Mouse (Mus musculus) midbrain, postnatal 0 days (tissue): Measurements from ENCODE around the gene Olfr806. TPM values are rescaled to one million over a fixed set of nuclear protein-coding genes. Genes with fewer than 3 reads are reported as not detected.

Experiments used
- ATAC-seq: fragments of 200-750 bp; cut with Nextera tagmentation; 2 replicates; pipeline ENCODE4 v1.8.0; 2017; ENCODE audit warnings: moderate number of reproducible peaks, mild to moderate bottlenecking, moderate TSS enrichment, moderate library complexity; ENCODE audit not compliant: low FRiP score
- DNase-seq: peaks from one replicate; pipeline ENCODE4 v3.0.0-alpha.2; 2015; ENCODE audit warnings: low spot score
- H3K27ac ChIP-seq: fragments of 300-500 bp; sonication (generic); 2 replicates; pipeline ENCODE4 v1.5.1; 2014; ENCODE audit warnings: low read depth, mild to moderate bottlenecking, low read length, mixed read lengths
- H3K27me3 ChIP-seq: fragments of 300-500 bp; sonication (generic); 2 replicates; pipeline ENCODE4 v1.6.1; 2014; ENCODE audit warnings: low read length, control low read depth, mixed read lengths; ENCODE audit not compliant: insufficient read depth
- H3K36me3 ChIP-seq: fragments of 300-500 bp; sonication (generic); 2 replicates; pipeline ENCODE4 v1.6.1; 2014; ENCODE audit warnings: low read length, control low read depth, mixed read lengths; ENCODE audit not compliant: insufficient read depth
- H3K4me1 ChIP-seq: fragments of 300-500 bp; sonication (generic); 2 replicates; pipeline ENCODE4 v1.6.1; 2014; ENCODE audit warnings: mild to moderate bottlenecking, control low read depth, antibody characterized with exemption, low read length, mixed read lengths; ENCODE audit not compliant: insufficient read depth
- H3K4me2 ChIP-seq: fragments of 300-500 bp; sonication (generic); 2 replicates; pipeline ENCODE4 v1.6.1; 2014; ENCODE audit warnings: low read depth, mild to moderate bottlenecking, low read length, mixed read lengths; ENCODE audit not compliant: poor library complexity, severe bottlenecking
- H3K4me3 ChIP-seq: fragments of 300-500 bp; sonication (generic); 2 replicates; pipeline ENCODE4 v1.5.1; 2014; ENCODE audit warnings: low read depth, mild to moderate bottlenecking, low read length, moderate library complexity
- H3K9ac ChIP-seq: fragments of 300-500 bp; sonication (generic); replicated peaks from 2 replicates; pipeline ENCODE4 v1.6.1; 2014; ENCODE audit warnings: mild to moderate bottlenecking, low read length, moderate library complexity, mixed read lengths; ENCODE audit not compliant: poor library complexity, severe bottlenecking
- H3K9me3 ChIP-seq: fragments of 300-500 bp; sonication (generic); 2 replicates; pipeline ENCODE4 v1.6.1; 2016; ENCODE audit warnings: low read length, control low read depth
- CTCF ChIP-seq: IDR thresholded peaks from 2 replicates; pipeline ENCODE4 v1.5.1; 2016; ENCODE audit warnings: antibody characterized with exemption, mild to moderate bottlenecking
- WGBS: fragments of 180-500 bp; shearing (Covaris S2); extraction: QIAGEN DNeasy Blood & Tissue Kit; methylation state at CpG from one replicate; pipeline ENCODE4 v1.1.7; 2014; 5-methylcytosine and 5-hydroxymethylcytosine counted together
- polyA plus RNA-seq: library from polyadenylated mRNA; unstranded; fragments of >200 nt; fragmentation: Nextera tagmentation; extraction: Ambion mirVana; gene quantifications from 2 replicates; pipeline ENCODE4 v1.2.1, GENCODE M21; 2015
- total RNA-seq: library from RNA; depleted of rRNA; stranded (reverse); fragments of >200 nt; gene quantifications from 2 replicates; pipeline ENCODE4 v1.2.3, GENCODE M21; 2014; rRNA removed

Olfr806 gene
- not detected in 2 replicates for total RNA-seq
- polyA plus RNA-seq, result not detected in 2 replicates

DNA sequence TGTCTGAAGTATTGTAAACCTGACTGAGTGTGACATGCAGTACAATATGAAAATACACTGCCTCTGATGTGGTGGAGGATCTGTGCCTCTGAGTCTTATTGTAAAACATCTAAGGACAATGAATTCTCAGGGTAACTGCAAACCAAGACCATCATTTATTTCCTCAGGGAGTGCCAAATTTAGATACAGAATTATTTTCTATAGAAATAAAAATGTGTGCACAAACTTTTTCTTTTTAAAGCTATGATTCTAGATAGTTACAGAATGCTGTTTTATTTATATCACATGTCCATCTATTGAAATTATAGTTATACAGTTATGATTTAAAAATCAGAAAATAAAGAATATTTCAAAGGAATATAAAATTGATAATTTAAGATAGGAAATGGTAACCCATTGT lies at the start of gene Olfr806:
Gene Olfr806 (minus strand): TSS at position 101 of the 400 bp plus-strand sequence.
- Histone ChIP-seq H3K36me3 (no peaks in the 10 kb centered on the region), H3K27me3 (no peaks in the 10 kb centered on the region), H3K27ac (no peak within 1 kb of the TSS), H3K4me3 (no peak within 1 kb of the TSS), H3K4me1 (no peaks in the 10 kb centered on the region), H3K9ac (no peak within 1 kb of the TSS), H3K4me2 (no peak within 1 kb of the TSS), H3K9me3 (no peaks in the 10 kb centered on the region)
- DNase-seq, result no peak
- no peak for ATAC-seq
- no peak for TF ChIP-seq CTCF

DNA sequence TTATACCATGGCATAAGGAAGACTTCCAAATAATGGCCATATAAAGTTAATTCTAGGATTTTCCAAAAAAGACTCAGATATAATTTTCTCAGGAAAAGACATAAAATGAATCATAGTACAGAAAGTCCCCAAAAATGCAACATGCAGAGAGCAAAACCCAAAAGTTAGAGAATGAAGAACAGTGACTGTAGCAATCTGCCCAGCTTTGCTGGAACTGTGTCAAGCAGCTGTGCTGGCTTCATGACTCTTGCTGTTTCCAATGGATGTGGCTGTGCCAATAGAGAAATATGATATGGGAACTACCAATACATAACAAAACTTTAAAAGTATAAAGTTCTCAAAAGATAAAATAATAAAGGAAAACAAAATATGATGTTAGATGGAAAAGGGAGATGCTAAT lies 36.4 kb upstream of the Olfr806 start:
- Histone ChIP-seq H3K4me1 (no peaks in the 10 kb centered on the region), H3K36me3 (no peaks in the 10 kb centered on the region), H3K4me3 (no peak overlapping the region), H3K27ac (no peak overlapping the region), H3K27me3 (no peaks in the 10 kb centered on the region), H3K4me2 (no peak overlapping the region), H3K9ac (no peak overlapping the region), H3K9me3 (no peaks in the 10 kb centered on the region)
- TF ChIP-seq CTCF, result no peak
- no peak for ATAC-seq
- no peak for DNase-seq

DNA sequence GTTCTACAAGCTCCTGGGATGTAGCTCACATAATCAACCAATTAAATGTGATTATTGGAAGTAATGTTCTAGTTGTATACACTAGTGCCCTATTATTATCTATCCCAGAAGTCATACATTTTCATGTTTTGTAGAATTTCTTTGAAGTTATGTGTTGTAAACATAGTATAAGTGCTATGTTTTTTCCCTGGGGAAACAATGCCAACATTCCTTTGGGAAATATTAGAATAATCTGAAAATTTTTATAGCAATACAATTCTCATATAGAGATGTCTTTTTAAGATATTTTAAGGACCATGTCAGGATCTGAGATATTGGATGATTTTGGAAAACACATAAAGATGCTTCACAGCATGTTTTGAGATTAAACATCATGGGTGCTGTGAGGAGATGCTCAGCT lies 32.6 kb upstream of the Olfr806 start, which contains the start of gene Olfr809:
Gene Olfr809 (plus strand): TSS at position 301 of the 400 bp plus-strand sequence.
- TF ChIP-seq CTCF, result no peak
- Histone ChIP-seq H3K4me3 (no peak within 1 kb of the TSS), H3K4me2 (no peak within 1 kb of the TSS), H3K36me3 (no peaks in the 10 kb centered on the region), H3K9ac (no peak within 1 kb of the TSS), H3K27me3 (no peaks in the 10 kb centered on the region), H3K9me3 (no peaks in the 10 kb centered on the region), H3K4me1 (no peaks in the 10 kb centered on the region), H3K27ac (no peak within 1 kb of the TSS)
- no peak for ATAC-seq
- DNase-seq, result no peak

DNA sequence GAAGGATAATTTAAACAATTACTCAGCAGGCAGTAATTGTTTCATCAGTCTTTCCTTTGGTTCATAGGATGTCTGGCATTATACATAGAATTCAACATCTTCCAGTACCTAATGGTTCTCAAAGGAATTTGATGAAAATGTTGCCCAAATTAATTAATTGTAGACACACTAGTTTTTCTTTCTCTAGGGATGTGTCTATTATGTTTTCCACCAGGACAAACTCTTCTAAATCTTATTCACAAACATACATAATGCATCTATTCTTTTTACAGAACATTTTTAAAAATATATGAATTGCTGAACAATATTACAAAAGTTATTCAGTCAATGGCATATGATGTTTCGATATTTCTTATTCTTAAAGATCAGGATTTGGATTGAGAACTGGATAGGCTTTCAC lies 23.5 kb upstream of the Olfr806 start, which contains the start of gene Olfr808:
Gene Olfr808 (plus strand): TSS at position 301 of the 400 bp plus-strand sequence.
- no peak for ATAC-seq
- H3K27ac ChIP-seq, result no peak within 1 kb of the TSS
- H3K4me2 ChIP-seq, result no peak within 1 kb of the TSS
- no peak within 1 kb of the TSS for H3K9ac ChIP-seq
- H3K4me3 ChIP-seq, result no peak within 1 kb of the TSS
- no peaks in the 10 kb centered on the region for H3K27me3 ChIP-seq
- H3K36me3 ChIP-seq, result no peaks in the 10 kb centered on the region
- TF ChIP-seq CTCF, result no peak
- no peak for DNase-seq
- H3K9me3 ChIP-seq, result no peaks in the 10 kb centered on the region
- 93% methylated on average over 1 of the region's 1 CpGs for WGBS
- no peaks in the 10 kb centered on the region for H3K4me1 ChIP-seq

DNA sequence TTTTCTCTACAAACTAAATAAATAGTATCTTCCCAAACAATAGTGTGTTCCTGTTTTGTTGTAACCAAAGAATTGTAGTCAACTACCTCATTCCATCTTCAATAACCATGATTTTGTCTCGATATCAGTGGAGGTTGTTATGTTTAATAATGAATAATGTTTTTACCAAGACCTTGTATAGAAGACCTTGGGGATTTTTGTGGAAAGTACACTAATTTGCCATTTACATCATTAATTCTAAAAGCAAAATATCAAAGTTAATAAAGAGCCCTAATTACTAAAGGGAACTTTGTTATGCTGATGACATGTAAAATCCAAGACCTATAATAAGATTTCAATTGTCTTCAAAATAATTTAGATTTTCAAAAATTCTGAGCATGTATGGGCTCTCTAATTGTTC lies 16.0 kb upstream of the Olfr806 start, which contains the start of gene Olfr807:
Gene Olfr807 (minus strand): TSS at position 101 of the 400 bp plus-strand sequence.
- Histone ChIP-seq H3K4me2 (no peak within 1 kb of the TSS), H3K27me3 (no peaks in the 10 kb centered on the region), H3K4me1 (no peaks in the 10 kb centered on the region), H3K4me3 (no peak within 1 kb of the TSS), H3K36me3 (no peaks in the 10 kb centered on the region), H3K9ac (no peak within 1 kb of the TSS), H3K27ac (no peak within 1 kb of the TSS), H3K9me3 (no peaks in the 10 kb centered on the region)
- no peak for TF ChIP-seq CTCF
- WGBS, result 88% methylated on average over 1 of the region's 1 CpGs
- DNase-seq, result no peak
- no peak for ATAC-seq

DNA sequence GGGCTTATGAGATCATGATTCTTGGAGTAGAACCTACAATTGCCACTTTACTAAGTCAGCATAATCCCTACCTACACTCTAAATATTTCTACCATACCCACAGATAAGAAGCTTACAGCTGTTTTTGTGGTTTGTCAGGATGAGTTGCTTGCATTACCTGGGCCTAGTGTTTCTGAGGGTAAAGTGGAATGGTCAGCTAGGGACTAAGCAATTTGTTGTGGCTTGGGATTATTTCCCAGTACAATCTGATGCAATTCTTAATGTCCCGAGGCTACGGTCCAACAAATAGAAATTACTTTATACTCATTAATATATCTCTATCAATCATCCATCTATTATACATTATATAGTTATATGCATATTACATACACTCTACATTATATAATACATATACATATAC lies 12.4 kb downstream of the Olfr806 start, which contains the start of gene Olfr805:
Gene Olfr805 (minus strand): TSS at position 101 of the 400 bp plus-strand sequence.
- Histone ChIP-seq H3K4me1 (no peaks in the 10 kb centered on the region), H3K27me3 (no peaks in the 10 kb centered on the region), H3K9ac (no peak within 1 kb of the TSS), H3K4me3 (no peak within 1 kb of the TSS), H3K4me2 (no peak within 1 kb of the TSS), H3K9me3 (no peaks in the 10 kb centered on the region), H3K36me3 (no peaks in the 10 kb centered on the region), H3K27ac (no peak within 1 kb of the TSS)
- ATAC-seq (no peak), DNase-seq (no peak)
- no peak for TF ChIP-seq CTCF
- WGBS, result 94% methylated on average over 2 of the region's 2 CpGs
